Mouse (Mus musculus): ENCODE results near the gene Plekhm1.

Plekhm1 gene

DNA sequence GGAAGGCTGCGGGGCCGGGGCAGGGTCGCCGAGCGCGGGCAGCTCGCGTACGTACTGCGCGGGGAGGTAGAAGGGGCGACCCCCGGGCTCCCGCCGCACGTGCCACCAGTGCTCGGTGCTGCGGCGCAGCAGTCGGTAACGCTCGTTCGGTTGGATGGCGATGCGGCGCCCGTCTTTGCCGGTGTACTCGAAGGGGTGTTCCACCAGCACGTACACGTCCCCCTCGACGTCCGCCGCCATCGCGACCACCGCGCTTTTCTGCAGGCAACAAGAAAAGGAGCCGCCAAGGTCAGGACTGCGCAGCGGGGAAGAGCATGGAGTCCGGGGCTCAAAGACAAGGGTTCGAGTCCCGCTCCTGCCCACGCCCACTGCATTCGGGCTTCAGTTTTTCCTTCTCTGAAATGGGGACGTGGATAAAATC is 51.8 kb downstream of the Plekhm1 start:
- DNase-seq, result peak; percentile 67

- peak; percentile 92 for DNase-seq
These were observed 52.4 kb downstream of the Plekhm1 start for GRCm38 (mm10) chr11:103359841-103360641.

- peak; percentile 85 for DNase-seq
These were observed 53.4 kb downstream of the Plekhm1 start for GRCm38 (mm10) chr11:103359122-103359521.

- DNase-seq, result no peak
These were observed 54.2 kb downstream of the Plekhm1 start for GRCm38 (mm10) chr11:103358316-103358715.

DNA sequence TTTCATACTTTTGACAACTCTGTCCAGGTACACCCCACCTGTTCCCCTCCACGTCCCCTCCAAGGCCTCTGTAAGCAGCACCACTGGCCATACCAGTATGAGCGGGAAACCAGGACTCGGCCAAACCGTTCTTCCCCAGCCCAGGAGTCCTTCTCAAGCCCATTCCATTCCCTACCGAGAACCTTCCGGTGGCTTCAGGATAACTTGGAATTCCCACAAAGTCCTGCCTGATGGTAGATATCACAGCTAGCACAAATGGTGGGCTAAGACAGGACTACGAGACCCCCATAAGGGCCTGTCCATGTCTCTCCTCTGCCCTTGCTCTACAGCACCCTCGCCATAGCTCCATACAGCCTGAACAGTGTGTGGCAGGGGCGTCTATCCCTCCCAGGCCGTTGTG is 54.8 kb downstream of the Plekhm1 start:
- no peak for DNase-seq

- no peak for DNase-seq
These were observed 55.4 kb downstream of the Plekhm1 start for GRCm38 (mm10) chr11:103356938-103357670.

DNA sequence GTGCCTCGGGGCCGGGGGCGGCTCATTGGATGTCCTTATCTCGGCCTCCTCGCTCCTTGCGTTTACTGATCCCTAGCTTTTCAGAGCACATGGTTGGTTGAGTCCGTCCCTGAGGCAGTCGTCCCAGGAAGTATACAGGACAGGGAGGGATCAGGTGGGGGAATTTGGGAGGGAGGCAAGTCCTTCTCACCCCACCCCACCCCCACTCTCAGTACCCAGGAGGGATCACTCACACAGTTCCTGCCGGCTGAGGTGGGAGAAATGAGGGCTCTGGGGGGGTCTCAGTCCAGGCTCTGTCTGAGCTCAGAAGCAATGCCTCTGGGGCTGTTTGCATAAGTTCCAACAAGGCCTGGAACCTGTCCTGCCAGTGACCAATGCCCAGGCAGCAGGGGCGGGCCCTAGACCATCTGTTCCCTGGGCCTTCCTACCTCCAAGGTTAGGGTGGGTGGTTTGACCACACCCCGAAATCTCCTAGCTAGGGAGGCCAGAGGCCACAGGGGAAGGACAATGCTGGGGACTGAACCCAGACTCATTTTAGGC is 56.4 kb downstream of the Plekhm1 start:
- DNase-seq, result no peak

DNA sequence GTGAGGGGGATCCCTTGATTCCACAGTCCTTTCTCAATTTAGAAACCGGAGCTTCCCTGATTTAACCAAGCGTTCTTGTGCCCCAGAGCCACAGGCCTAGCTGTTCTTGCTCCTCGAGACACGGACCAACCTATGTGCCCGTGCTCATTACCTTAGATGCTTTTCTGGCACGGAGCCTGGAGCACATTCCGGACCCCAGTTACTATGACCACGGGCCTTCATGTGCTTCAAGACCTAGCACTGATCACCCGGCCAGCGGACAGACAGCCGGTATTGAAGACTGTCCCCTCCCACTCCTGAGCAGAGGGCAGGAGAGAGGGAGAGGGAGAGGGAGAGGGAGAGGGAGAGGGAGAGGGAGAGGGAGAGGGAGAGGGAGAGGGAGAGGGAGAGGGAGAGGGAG is 57.2 kb downstream of the Plekhm1 start:
- DNase-seq, result no peak

DNA sequence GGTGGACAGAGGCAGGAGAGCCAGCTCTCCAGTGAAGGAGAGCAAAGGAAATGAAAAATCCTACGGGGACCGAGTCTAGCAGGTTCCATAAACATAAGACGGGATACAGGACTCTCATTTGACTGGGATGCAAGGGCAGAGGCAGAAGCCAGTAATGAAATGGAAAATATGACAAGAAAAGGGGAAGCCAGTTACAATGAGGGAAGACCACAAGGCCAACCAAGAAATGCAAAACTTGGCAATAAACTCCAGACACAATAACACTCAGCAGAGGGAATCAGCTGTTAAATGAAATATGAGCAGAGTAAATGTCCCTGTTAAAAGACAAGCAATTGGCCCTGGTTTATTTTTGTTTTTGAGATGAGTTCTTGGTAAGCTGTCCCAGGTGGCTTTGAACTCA is 58.5 kb downstream of the Plekhm1 start:
- DNase-seq, result no peak

DNA sequence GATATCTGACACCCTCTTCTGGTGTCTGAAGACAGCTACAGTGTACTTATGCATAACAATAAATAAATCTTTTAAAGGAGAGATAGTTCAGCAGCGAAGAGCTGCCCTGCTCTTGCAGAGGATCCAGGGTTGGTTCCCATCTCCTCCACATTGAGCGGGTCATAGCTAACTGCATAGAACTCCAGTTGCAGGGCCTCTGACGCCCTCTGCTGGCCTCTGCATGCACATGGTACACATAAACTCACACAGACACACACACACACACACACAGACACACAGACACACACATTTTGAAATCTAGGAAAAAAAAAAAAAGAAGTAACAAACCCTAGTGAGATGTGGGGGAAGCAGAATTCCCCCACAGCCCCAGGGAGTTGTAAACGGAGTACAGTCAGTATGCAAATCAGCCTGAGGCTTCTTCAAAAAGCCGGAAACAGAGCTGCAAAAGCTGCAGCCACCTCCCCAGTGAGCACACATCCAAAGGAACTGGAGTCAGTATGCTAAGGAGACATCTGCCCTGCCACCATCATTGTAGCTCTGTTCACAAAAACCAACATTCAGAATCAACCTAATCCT is 60.2 kb downstream of the Plekhm1 start:
- DNase-seq, result no peak

- DNase-seq, result no peak
These were observed 61.7 kb downstream of the Plekhm1 start for GRCm38 (mm10) chr11:103350711-103351315.

DNA sequence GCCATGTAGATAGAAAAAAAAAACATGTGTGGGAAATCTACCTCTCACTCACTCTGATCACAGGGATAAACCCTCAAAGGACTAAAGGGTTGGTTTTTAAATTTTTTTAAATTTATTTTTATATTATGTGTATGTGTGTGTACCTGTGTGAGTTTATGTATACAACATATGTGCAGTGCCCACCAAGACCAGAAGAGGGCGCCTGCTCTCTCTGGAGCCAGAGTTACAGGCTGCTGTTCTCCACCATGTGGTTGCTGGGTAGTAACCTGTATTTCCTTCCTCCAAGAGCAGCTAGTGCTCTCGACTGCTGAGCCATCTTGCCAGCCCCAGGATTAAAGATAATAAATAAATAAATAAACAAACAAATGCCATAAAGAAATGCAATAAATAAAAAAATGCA is 62.8 kb downstream of the Plekhm1 start:
- DNase-seq, result peak; percentile 56

GRCm38 (mm10) chr11:103346657-103347056 is 65.8 kb downstream of the Plekhm1 start:
- no peak for DNase-seq

DNA sequence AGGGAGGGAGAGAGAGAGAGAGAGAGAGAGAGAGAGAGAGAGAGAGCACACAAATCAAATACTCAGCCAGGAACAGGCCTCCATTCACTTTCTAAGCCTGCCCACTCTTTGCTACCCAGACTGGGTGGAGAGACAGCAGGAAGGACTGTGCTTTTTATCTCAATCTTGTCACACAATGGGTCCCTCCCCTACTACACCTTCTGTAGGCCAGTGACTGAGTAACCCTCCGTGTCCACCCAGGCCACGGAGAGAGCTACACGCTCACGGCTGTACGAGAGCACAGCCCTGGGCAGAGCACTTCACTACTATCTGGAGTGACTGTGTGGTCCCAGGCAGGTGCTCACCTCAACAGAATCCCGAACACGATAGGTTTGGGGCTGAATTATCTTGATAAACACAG is 66.3 kb downstream of the Plekhm1 start:
- DNase-seq, result no peak

DNA sequence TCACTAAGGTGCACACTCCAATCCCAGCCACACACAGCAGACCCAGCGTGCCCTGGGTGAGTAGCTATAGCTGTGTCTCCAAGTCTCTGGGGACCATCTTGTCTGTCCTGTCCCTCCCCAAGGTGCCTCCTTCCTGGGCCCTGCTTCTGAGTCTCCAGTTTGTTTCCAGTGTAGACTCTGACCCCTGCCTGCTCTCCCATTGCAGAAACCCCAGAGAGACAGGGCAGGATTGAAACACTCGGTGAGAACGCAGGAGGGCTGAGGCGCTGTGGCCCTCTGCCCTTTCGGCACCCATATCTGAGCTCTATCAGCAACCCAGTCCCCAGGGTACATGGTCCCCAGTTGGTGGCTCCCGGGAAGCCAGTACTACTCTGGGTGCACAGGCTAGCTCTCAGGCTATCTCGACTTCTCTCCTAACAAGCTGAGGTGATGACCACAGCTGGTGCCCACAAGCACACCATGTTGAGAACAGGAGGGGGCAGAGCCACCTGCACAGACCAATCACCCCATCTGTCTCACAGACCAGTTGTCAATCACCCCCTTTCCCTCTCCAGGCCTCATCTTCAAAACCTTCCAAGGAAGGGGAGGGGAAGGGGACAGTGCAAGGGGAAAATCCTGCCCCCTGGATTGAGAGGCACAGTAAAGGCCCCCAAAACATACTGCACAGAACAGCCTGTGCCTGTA is 66.9 kb downstream of the Plekhm1 start:
- no peak for DNase-seq

DNA sequence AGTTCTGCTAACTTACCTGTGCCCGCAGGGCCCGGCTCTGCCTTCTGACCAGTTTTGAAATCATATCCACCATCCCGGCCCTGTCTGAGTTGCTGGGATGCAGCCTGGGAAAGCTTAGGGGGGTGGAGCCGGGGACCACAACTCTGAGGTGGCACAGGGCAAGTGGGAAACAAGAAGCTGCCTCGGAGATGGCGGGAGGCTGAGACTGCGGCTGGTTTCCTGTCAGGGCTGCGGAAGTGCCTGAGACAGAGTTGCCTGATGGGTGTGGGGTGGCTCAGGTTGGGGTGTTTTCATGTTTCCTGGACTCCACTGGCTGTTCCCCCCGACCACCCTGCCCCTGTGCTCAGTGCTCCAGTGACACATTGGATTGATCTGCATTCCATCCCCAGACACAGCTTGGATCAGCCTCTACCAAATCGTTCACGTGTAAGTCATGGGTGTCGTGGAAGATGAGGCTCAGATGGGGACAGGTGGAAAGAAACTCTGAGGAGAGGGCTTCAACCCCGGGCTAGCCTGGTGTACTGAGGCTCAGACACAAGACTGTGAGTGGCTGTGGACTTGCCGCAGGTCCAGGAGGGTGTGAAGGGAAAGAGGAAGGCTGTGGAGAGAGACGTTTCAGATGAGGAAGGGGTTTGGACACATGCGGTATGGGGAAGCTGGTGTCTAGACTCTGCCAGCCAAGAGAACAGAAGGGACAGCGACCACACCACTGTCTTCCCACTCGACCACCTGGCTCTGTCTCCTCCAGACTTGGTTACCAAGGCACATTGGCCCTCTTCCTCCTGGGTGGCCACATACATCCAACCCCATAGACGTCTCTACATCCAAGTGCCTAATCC is 67.8 kb downstream of the Plekhm1 start:
- peak; percentile 83 for DNase-seq

- no peak for DNase-seq
These were observed 68.6 kb downstream of the Plekhm1 start for GRCm38 (mm10) chr11:103343881-103344280.

- DNase-seq, result peak; percentile 60
These were observed 69.4 kb downstream of the Plekhm1 start for GRCm38 (mm10) chr11:103343063-103343462.

- DNase-seq, result no peak
These were observed 71.8 kb downstream of the Plekhm1 start for GRCm38 (mm10) chr11:103340677-103341076.

DNA sequence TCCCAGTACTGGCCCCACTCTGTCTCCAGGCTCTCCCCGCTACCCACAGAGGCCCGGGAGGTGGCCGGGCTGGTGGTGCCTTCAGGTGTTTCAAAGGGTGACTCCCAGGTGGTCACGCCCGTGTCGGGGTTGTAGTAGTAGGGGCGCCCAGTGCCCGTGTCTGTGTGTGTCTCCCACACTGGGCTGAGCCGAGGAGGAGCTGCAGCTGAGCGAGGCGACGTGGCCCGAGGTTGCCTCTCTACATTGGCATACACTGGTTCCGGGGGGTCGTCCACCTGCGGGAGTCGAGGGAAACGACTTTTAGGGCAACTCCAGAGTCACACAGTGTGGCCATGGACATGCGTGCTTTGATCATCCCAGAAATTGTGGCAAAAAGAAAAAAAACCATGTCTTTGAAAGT is 72.4 kb downstream of the Plekhm1 start:
- DNase-seq, result no peak

DNA sequence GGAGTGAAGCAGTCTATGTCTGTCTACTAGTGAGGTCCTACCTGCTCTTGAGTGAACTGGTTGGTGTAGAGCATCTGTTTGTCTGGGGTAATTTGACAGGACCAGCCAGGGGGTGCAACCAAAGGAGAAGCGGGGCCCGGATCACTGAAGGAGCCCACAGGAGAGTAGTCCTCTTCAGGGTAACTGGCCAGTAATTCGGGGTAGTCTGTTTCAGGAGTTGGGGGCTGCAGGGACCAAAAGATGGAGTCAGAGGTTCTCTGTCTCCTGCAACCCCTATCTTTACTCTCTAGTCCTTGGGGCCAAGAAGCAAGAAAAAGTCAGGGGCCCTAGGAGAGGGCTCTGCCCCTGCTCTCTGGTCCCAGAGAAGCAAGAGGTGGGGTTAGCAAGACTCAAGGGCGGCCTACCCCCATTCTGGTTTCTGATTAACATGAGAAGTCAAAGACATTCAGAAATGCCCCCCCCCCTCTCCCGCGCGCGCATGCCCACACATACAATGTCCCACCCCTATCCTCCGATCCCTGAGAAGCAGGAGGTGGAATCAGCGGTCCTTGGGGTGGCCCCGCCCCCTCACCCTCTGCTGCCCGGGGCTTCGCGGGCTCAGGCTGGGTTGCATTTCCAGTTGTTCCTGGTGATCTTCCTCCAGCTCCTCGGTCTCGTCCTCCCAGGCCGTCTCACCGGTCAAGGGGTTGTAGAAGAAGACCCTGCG is 72.9 kb downstream of the Plekhm1 start:
- no peak for DNase-seq

Measured in thymus, postnatal 4 days (tissue).